Mouse (Mus musculus): ENCODE data around the gene Vmn1r44. TPM values are rescaled to one million over a fixed set of nuclear protein-coding genes. Genes with fewer than 3 reads are reported as not detected.
"Not testable (repeated sequence)": the region's sequence is repeated elsewhere in the genome, so short reads cannot be mapped to it uniquely, and the experiment has no call there.

Gene Vmn1r44
- polyA plus RNA-seq, 1 experiment from 2014 or later = not detected

DNA sequence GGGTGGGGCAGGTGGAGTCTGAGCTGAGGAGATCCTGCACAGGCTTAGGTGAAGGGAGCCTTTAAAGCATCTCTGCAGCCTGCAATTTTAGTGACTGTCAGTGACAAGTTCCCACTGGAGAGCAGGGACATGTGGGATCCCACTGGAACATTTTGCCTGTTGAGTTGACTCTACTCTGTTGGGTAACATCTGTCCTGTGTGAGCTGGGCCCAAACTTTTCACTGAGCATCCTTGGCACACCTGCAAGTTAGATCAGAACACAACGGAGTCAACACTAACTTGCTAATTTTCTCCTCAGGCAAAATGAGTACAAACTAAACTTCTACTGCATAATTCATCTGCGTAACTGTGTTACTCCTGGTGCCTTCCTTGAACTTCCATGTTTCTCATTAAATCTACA lies 57.0 kb downstream of the Vmn1r44 start, which contains the start of gene Vmn1r45:
Gene Vmn1r45 (minus strand): TSS at position 101 of the 400 bp plus-strand sequence.
- H3K4me3 ChIP-seq (ENCODE audit: low read length); H3K27ac ChIP-seq (ENCODE audit: low read length); H3K9me3 ChIP-seq (ENCODE audit: control insufficient read depth, low read length); ATAC-seq (ENCODE audit: low read depth); H3K27me3 ChIP-seq (ENCODE audit: control insufficient read depth, insufficient read depth, low read depth, low read length); H3K4me2 ChIP-seq (ENCODE audit: low read depth, low read length); H3K36me3 ChIP-seq (ENCODE audit: control insufficient read depth, insufficient read depth, low read length); H3K4me1 ChIP-seq (replicated peaks; ENCODE audit: control insufficient read depth, insufficient read depth, low read length); H3K9ac ChIP-seq (ENCODE audit: low read length): not testable (repeated sequence)
- WGBS = 86% methylated on average over 2 of the region's 2 CpGs

- Histone ChIP-seq H3K27ac (ENCODE audit: low read length) (no peak overlapping the region), H3K4me1 (replicated peaks; ENCODE audit: control insufficient read depth, insufficient read depth, low read length) (no peaks in the 10 kb centered on the region), H3K4me2 (ENCODE audit: low read depth, low read length) (no peak overlapping the region), H3K9ac (ENCODE audit: low read length) (no peak overlapping the region), H3K4me3 (ENCODE audit: low read length) (no peak overlapping the region), H3K27me3 (ENCODE audit: control insufficient read depth, insufficient read depth, low read depth, low read length) (no peaks in the 10 kb centered on the region), H3K9me3 (ENCODE audit: control insufficient read depth, low read length) (no peaks in the 10 kb centered on the region), H3K36me3 (ENCODE audit: control insufficient read depth, insufficient read depth, low read length) (no peaks in the 10 kb centered on the region)
- ATAC-seq (ENCODE audit: low read depth) = no peak
- 67% methylated on average over 2 of the region's 2 CpGs for WGBS
These were observed 57.5 kb downstream of the Vmn1r44 start for GRCm38 (mm10) chr6:89940926-89941325.

Other genes with a start within 250 kb of the Vmn1r44 start
- 10.4 and 11.8 TPM in 2 replicates for gene Txnrd3, start 239.7 kb upstream of the Vmn1r44 start, polyA plus RNA-seq (2015; fragmentation: Nextera tagmentation; extraction: Ambion mirVana)
- not detected in 2 replicates for gene Vmn1r40, start 176.1 kb upstream of the Vmn1r44 start, polyA plus RNA-seq (2015; fragmentation: Nextera tagmentation; extraction: Ambion mirVana)
- not detected in 2 replicates for gene Vmn1r41, start 142.9 kb upstream of the Vmn1r44 start, polyA plus RNA-seq (2015; fragmentation: Nextera tagmentation; extraction: Ambion mirVana)
- gene Vmn1r42, start 7.2 kb upstream of the Vmn1r44 start, polyA plus RNA-seq (2015; fragmentation: Nextera tagmentation; extraction: Ambion mirVana) = not detected in 2 replicates
- not detected in 2 replicates for gene Vmn1r43, start 7.2 kb upstream of the Vmn1r44 start, polyA plus RNA-seq (2015; fragmentation: Nextera tagmentation; extraction: Ambion mirVana)
- not detected in 2 replicates for gene Vmn1r45, start 56.9 kb downstream of the Vmn1r44 start, polyA plus RNA-seq (2015; fragmentation: Nextera tagmentation; extraction: Ambion mirVana)
- gene Vmn1r46, start 85.7 kb downstream of the Vmn1r44 start, polyA plus RNA-seq (2015; fragmentation: Nextera tagmentation; extraction: Ambion mirVana) = not detected in 2 replicates
- not detected in 2 replicates for gene Vmn1r47, start 132.5 kb downstream of the Vmn1r44 start, polyA plus RNA-seq (2015; fragmentation: Nextera tagmentation; extraction: Ambion mirVana)
- gene Vmn1r48, start 153.2 kb downstream of the Vmn1r44 start, polyA plus RNA-seq (2015; fragmentation: Nextera tagmentation; extraction: Ambion mirVana) = not detected in 2 replicates
- gene Vmn1r49, start 194.8 kb downstream of the Vmn1r44 start, polyA plus RNA-seq (2015; fragmentation: Nextera tagmentation; extraction: Ambion mirVana) = not detected in 2 replicates
- gene Vmn1r50, start 217.8 kb downstream of the Vmn1r44 start, polyA plus RNA-seq (2015; fragmentation: Nextera tagmentation; extraction: Ambion mirVana) = not detected in 2 replicates
- not detected in 2 replicates for gene Vmn1r51, start 238.9 kb downstream of the Vmn1r44 start, polyA plus RNA-seq (2015; fragmentation: Nextera tagmentation; extraction: Ambion mirVana)